Mouse (Mus musculus): ENCODE measurements at regions not wholly inside any gene's neighbourhood (a gene's known extent, or its start where the extent isn't known, plus 50 kb on each side); places are given as distances from the start of the nearest gene placed in this dataset.

- TF ChIP-seq CTCF (IDR thresholded peaks at IDR 0.05; ENCODE audit: borderline replicate concordance, insufficient read depth, low read depth, low read length) (no peak), POLR2A (IDR thresholded peaks at IDR 0.05; ENCODE audit: borderline replicate concordance, insufficient read depth, low read length) (no peak)
Measured at GRCm38 (mm10) chr14:28741418-28741817, 236.9 kb downstream of the Wnt5a start.

Data from cerebellum, adult 2 months (tissue).